Mouse (Mus musculus) bone marrow, adult 2 months (tissue): ENCODE measurements at regions not wholly inside any gene's neighbourhood (a gene's known extent, or its start where the extent isn't known, plus 50 kb on each side); places are given as distances from the start of the nearest gene placed in this dataset.

ENCODE experiments used
- H3K27ac ChIP-seq: fragments of 200-500 bp; 2 replicates; pipeline ENCODE4 v1.5.1; 2012; ENCODE audit warnings: low read depth, mild to moderate bottlenecking, control low read depth, inconsistent platforms, low read length; ENCODE audit not compliant: control insufficient read depth, poor library complexity, insufficient read depth
- H3K4me1 ChIP-seq: fragments of 200-500 bp; 2 replicates; pipeline ENCODE4 v1.6.1; 2011; ENCODE audit warnings: low read length; ENCODE audit not compliant: control insufficient read depth, insufficient read depth
- H3K4me3 ChIP-seq: fragments of 200-500 bp; replicated peaks from 2 replicates; pipeline ENCODE3; 2011; ENCODE audit warnings: mild to moderate bottlenecking, low read depth, low read length, control low read depth; ENCODE audit not compliant: control insufficient read depth
- CTCF ChIP-seq: fragments of 200-500 bp; IDR thresholded peaks from 2 replicates; pipeline ENCODE4 v1.5.1; 2011; ENCODE audit warnings: low read length, control low read depth; ENCODE audit not compliant: control insufficient read depth, insufficient read depth
- POLR2A ChIP-seq: fragments of 200-500 bp; IDR thresholded peaks from 2 replicates; pipeline ENCODE4 v1.6.1; 2011; ENCODE audit warnings: low read depth, mild to moderate bottlenecking, control low read depth, low read length, borderline replicate concordance; ENCODE audit not compliant: control insufficient read depth
- WGBS: fragments of 180-500 bp; shearing (Covaris S2); methylation state at CpG from one replicate; pipeline ENCODE4 v1.1.7; 2018; 5-methylcytosine and 5-hydroxymethylcytosine counted together

GRCm38 (mm10) chr4:33693441-33693840, 231.0 kb upstream of the Cnr1 start:
- 87% methylated on average over 4 of the region's 4 CpGs for WGBS
- Histone ChIP-seq H3K4me1 (no peaks in the 10 kb centered on the region), H3K27ac (no peak overlapping the region), H3K4me3 (no peak overlapping the region)
- no peak for TF ChIP-seq CTCF
- no peak for TF ChIP-seq POLR2A

GRCm38 (mm10) chr4:33696969-33697368, 227.4 kb upstream of the Cnr1 start:
- 81% methylated on average over 8 of the region's 8 CpGs for WGBS
- H3K4me1 ChIP-seq, result no peaks in the 10 kb centered on the region
- H3K27ac ChIP-seq, result no peak overlapping the region
- no peak overlapping the region for H3K4me3 ChIP-seq
- TF ChIP-seq POLR2A (no peak), CTCF (no peak)

DNA sequence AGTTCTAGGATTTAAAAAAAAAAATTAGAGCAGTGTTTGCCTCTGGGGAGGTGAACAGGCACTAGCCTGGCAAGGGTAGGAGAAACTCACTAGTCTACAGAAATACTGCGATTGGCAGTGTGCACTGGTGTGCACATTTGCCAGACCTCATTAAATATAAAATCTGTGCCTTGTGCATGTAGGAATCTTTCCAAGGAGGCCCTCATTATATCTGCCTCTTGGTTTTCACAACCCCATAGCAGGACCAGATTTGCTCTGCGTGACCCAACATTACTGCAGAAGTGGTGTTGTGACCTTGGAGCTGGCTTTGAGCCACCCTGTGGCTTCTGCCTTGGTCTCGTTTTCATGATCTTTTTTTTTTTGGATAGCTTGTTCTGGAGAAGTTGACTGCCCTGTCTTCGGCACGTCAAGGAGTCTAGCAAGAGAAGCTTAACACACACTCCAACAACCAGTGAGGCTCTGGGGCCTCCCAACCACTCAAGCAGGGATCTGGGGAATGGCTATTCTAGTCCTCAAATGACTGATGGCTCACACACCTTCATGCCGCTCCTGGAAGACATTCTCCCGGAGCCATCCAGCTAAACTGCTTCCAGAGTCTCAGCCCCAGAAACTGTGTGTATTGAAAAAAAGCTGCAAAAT, 222.2 kb upstream of the Cnr1 start:
- 78% methylated on average over 7 of the region's 7 CpGs for WGBS
- TF ChIP-seq POLR2A, result no peak
- TF ChIP-seq CTCF, result no peak
- no peak overlapping the region for H3K4me3 ChIP-seq

DNA sequence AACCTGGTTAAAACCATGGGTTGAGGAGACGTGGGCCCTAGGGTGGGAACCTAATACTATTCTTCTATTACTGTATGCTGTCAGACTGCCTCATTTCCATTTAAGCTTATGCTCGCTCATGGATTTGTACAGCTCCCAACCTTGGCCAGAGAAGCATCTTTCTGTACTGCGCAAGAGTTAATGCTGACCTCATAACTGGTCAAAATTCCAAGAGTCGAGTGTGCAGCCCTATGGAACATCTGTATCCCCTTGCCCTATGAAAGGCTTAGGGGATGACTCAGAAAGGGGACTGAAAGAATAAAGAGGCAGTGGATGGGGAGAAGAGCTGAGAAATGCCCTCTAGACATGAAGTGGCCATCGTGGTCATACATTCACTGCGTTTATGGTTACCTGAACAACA, 218.7 kb upstream of the Cnr1 start:
- WGBS, result 83% methylated on average over 6 of the region's 6 CpGs
- TF ChIP-seq POLR2A, result no peak
- TF ChIP-seq CTCF, result no peak
- H3K4me3 ChIP-seq, result no peak overlapping the region
- no peaks in the 10 kb centered on the region for H3K4me1 ChIP-seq
- no peak overlapping the region for H3K27ac ChIP-seq

More for the DNA sequence above, 222.2 kb upstream of the Cnr1 start:
- Histone ChIP-seq H3K27ac (no peak overlapping the region), H3K4me1 (no peaks in the 10 kb centered on the region)

GRCm38 (mm10) chr4:33706785-33707184, 217.6 kb upstream of the Cnr1 start:
- 67% methylated on average over 10 of the region's 10 CpGs for WGBS
- no peak overlapping the region for H3K27ac ChIP-seq
- H3K4me1 ChIP-seq, result no peaks in the 10 kb centered on the region
- no peak overlapping the region for H3K4me3 ChIP-seq
- TF ChIP-seq CTCF (peak; percentile 48; the same call in 1 of the 2 replicates), POLR2A (no peak)

DNA sequence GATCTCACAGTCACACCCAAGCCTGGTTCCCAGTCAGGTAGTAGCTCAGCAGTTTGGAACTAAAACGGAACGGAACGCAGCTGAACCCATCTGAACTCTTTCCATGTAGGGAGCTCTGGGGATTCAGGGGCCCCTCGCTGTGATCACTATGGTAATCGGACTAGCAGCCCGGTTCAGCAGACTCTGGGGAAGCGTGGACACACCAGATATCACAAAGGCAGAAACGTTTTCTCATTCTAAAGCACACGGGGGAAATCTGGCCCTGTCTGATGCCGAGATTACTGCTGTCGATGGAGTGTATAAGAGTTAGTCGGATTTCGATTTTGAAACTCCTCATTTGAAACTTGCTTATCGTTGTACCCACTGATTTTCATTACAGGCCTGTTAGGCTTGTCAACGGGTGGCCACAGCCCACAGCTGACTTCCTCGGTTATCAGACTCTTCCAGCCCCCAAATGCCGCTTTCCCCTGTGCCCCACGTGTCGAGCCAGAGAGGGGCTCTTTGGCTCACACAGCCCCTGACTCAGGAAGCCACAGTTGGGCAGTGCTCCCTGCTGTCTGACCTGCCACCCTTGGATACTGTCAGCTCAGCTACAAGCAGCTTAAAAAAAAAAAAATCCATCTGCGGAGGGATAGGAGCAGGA, 207.8 kb upstream of the Cnr1 start:
- no peak for TF ChIP-seq CTCF
- TF ChIP-seq POLR2A, result no peak
- no peak overlapping the region for H3K27ac ChIP-seq
- H3K4me1 ChIP-seq, result no peaks in the 10 kb centered on the region; the same call in 1 of the 2 replicates
- WGBS, result 29% methylated on average over 20 of the region's 20 CpGs
- no peak overlapping the region for H3K4me3 ChIP-seq

GRCm38 (mm10) chr4:33720972-33721371, 203.4 kb upstream of the Cnr1 start:
- 81% methylated on average over 10 of the region's 10 CpGs for WGBS
- H3K4me3 ChIP-seq, result no peak overlapping the region
- H3K4me1 ChIP-seq, result no peaks in the 10 kb centered on the region; the same call in 1 of the 2 replicates
- no peak for TF ChIP-seq CTCF
- no peak for TF ChIP-seq POLR2A
- H3K27ac ChIP-seq, result no peak overlapping the region

DNA sequence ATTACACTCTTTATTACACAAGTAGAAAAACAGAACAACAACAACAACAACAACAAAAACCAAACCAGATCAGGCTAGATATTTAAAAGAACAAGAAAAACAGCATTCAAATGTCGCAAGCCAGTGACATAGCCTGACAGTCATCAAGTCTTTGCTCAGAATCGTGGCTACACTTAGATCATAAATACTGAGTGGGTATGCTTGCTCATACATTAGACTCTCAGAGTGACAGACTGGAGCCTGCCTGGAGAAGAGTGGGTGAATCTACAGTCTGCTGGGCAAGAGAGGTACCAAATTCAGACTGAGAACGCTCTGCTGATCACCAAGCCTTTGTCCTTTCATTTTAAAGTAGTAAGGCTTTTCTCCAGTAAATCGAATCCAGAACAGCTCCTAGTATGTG, 202.4 kb upstream of the Cnr1 start:
- no peak overlapping the region for H3K27ac ChIP-seq
- H3K4me1 ChIP-seq, result no peaks in the 10 kb centered on the region; the same call in 1 of the 2 replicates
- TF ChIP-seq CTCF, result no peak
- no peak overlapping the region for H3K4me3 ChIP-seq
- WGBS, result 75% methylated on average over 4 of the region's 4 CpGs
